Mouse (Mus musculus): ENCODE data around the gene Pnpla2.
A peak's percentile ranks its signal among the peaks of the same experiment; 100 is the strongest.
"Not testable (repeated sequence)": the region's sequence is repeated elsewhere in the genome, so short reads cannot be mapped to it uniquely, and the experiment has no call there.

Gene Pnpla2

GRCm38 (mm10) chr7:141454967-141455551 lies at the start of gene Pnpla2:
TSS of gene Pnpla2 (plus strand) at chr7:141455198.
- DNase-seq (ENCODE audit: low spot score) = peak; percentile 92

GRCm38 (mm10) chr7:141405466-141405865 lies 49.5 kb upstream of the Pnpla2 start:
- DNase-seq (ENCODE audit: low spot score) = no peak

- not testable (repeated sequence) for DNase-seq (ENCODE audit: low spot score)
Observed at GRCm38 (mm10) chr7:141407670-141408069, 47.3 kb upstream of the Pnpla2 start.

GRCm38 (mm10) chr7:141408833-141409232 lies 46.2 kb upstream of the Pnpla2 start:
- peak; percentile 73 for DNase-seq (ENCODE audit: low spot score)

GRCm38 (mm10) chr7:141410631-141411030 lies 44.4 kb upstream of the Pnpla2 start:
- no peak for DNase-seq (ENCODE audit: low spot score)

GRCm38 (mm10) chr7:141411667-141412066 lies 43.3 kb upstream of the Pnpla2 start:
- no peak for DNase-seq (ENCODE audit: low spot score)

- no peak for DNase-seq (ENCODE audit: low spot score)
Observed at GRCm38 (mm10) chr7:141413331-141413730, 41.7 kb upstream of the Pnpla2 start.

GRCm38 (mm10) chr7:141413809-141414584 lies 41.0 kb upstream of the Pnpla2 start, which contains the start of gene Gatd1:
TSS of gene Gatd1 (minus strand) at chr7:141414136.
- DNase-seq (ENCODE audit: low spot score) = peak; percentile 99

GRCm38 (mm10) chr7:141416144-141416841 lies 38.7 kb upstream of the Pnpla2 start:
- DNase-seq (ENCODE audit: low spot score) = no peak

GRCm38 (mm10) chr7:141417731-141418681 lies 37.0 kb upstream of the Pnpla2 start:
- no peak for DNase-seq (ENCODE audit: low spot score)

GRCm38 (mm10) chr7:141418970-141419369 lies 36.0 kb upstream of the Pnpla2 start:
- DNase-seq (ENCODE audit: low spot score) = no peak

GRCm38 (mm10) chr7:141420030-141420702 lies 34.8 kb upstream of the Pnpla2 start:
- DNase-seq (ENCODE audit: low spot score) = no peak

- no peak for DNase-seq (ENCODE audit: low spot score)
Observed at GRCm38 (mm10) chr7:141423811-141424210, 31.2 kb upstream of the Pnpla2 start.

- DNase-seq (ENCODE audit: low spot score) = no peak
Observed at GRCm38 (mm10) chr7:141426948-141427730, 27.9 kb upstream of the Pnpla2 start.

GRCm38 (mm10) chr7:141428701-141429100 lies 26.3 kb upstream of the Pnpla2 start:
- no peak for DNase-seq (ENCODE audit: low spot score)

GRCm38 (mm10) chr7:141429310-141429709 lies 25.7 kb upstream of the Pnpla2 start, which contains the start of gene Cend1:
TSS of gene Cend1 (minus strand) at chr7:141429491.
- no peak for DNase-seq (ENCODE audit: low spot score)

GRCm38 (mm10) chr7:141429840-141430584 lies 25.0 kb upstream of the Pnpla2 start:
- DNase-seq (ENCODE audit: low spot score) = no peak

- no peak for DNase-seq (ENCODE audit: low spot score)
Observed at GRCm38 (mm10) chr7:141430585-141431240, 24.3 kb upstream of the Pnpla2 start.

All from spleen, adult 12 weeks (tissue).